Mouse (Mus musculus) G1E (cell line): Measurements from ENCODE around the gene Atp8a1. TPM values are rescaled to one million over a fixed set of nuclear protein-coding genes. Genes with fewer than 3 reads are reported as not detected.

Experiments
- ATAC-seq: 2 replicates; pipeline ENCODE4 v1.8.0; 2016; ENCODE audit warnings: mild to moderate bottlenecking; ENCODE audit not compliant: insufficient number of reproducible peaks, poor library complexity, low FRiP score, severe bottlenecking; ENCODE audit errors: extremely low read depth
- DNase-seq: peaks from one replicate; pipeline ENCODE4 v3.0.0; 2012; ENCODE audit warnings: low spot score
- H3K27me3 ChIP-seq: 2 replicates; pipeline ENCODE4 v1.6.1; 2012; ENCODE audit warnings: mild to moderate bottlenecking, low read length, inconsistent platforms; ENCODE audit not compliant: insufficient read depth
- H3K36me3 ChIP-seq: replicated peaks from 2 replicates; pipeline ENCODE3; 2012; ENCODE audit warnings: mild to moderate bottlenecking, inconsistent platforms
- H3K4me1 ChIP-seq: 2 replicates; pipeline ENCODE4 v1.6.1; 2012; ENCODE audit warnings: low read depth, low read length, inconsistent platforms, mixed read lengths; ENCODE audit not compliant: insufficient read depth
- H3K4me3 ChIP-seq: 2 replicates; pipeline ENCODE4 v1.5.1; 2012; ENCODE audit warnings: low read depth, mild to moderate bottlenecking, inconsistent platforms, low read length, moderate library complexity, mixed read lengths
- H3K9me3 ChIP-seq: replicated peaks from 2 replicates; pipeline ENCODE4 v1.6.1; 2012; ENCODE audit warnings: inconsistent platforms
- CTCF ChIP-seq: IDR thresholded peaks from 2 replicates; pipeline ENCODE4 v1.5.1; 2012; ENCODE audit warnings: low read depth, low read length, inconsistent platforms, mixed read lengths
- GATA1 ChIP-seq: IDR thresholded peaks from 2 replicates; pipeline ENCODE4 v1.6.1; 2012; ENCODE audit warnings: borderline replicate concordance, low read length, inconsistent platforms, mixed read lengths
- GATA2 ChIP-seq: IDR thresholded peaks from 2 replicates; pipeline ENCODE4 v1.6.1; 2012; ENCODE audit warnings: low read depth, low read length, inconsistent platforms, borderline replicate concordance
- POLR2AphosphoS5 ChIP-seq: IDR thresholded peaks from 2 replicates; pipeline ENCODE4 v1.6.1; 2012; ENCODE audit warnings: low read depth, low read length, inconsistent platforms; ENCODE audit not compliant: insufficient replicate concordance
- TAL1 ChIP-seq: conservative IDR thresholded peaks from 2 replicates; pipeline ENCODE4 v1.6.1; 2012; ENCODE audit warnings: low read depth, low read length, inconsistent platforms, mixed read lengths
- polyA plus RNA-seq: library from polyadenylated mRNA; stranded (reverse); fragments of >175 nt; gene quantifications from 2 replicates; pipeline ENCODE4 v1.2.3, GENCODE M21; 2012
- total RNA-seq, 2 experiments: library from RNA; stranded (forward) in 1 of 2; stranded (reverse) in 1 of 2; fragments of 200-1000 nt in 1 of 2; fragments of >200 nt in 1 of 2; fragmentation: Nextera tagmentation in 1 of 2; gene quantifications; 2 replicates each; pipeline ENCODE4 v1.2.3; 2014 to 2017

Gene Atp8a1
- total and polyA plus RNA-seq, 3 experiments: 13.5 to 156 (median 75.0) TPM

DNA sequence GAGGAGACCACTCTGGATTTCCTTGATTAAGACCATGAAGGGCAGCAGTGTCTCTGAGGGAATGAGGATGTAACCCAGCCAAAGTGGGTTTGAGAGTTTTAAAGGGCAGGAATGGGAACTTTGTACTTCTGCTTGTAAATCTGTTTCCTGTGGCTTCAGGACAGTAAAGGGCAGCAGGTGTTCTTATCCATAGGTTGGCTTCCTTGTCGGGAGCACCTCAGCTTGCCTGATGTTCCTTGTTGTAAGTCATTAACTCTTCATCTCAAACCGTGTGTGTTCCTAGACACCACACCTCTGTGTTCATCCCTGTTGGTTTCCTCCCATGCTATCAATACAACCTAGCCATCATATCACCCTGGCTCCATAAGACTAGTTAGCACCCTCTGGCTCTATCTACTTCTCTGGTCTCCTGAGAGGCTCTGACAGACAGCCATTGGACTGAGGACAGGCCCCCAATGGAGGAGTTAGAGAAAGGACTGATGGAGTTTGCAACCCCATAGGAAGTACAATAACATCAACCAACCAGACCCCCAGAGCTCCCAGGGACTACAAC is 17.4 kb upstream of the Atp8a1 start:
- H3K27me3 ChIP-seq: no peaks in the 10 kb centered on the region
- DNase-seq: no peak
- TF ChIP-seq POLR2AphosphoS5 (no peak), GATA2 (no peak), TAL1 (no peak), CTCF (no peak), GATA1 (no peak)
- H3K36me3 ChIP-seq: no peaks in the 10 kb centered on the region
- H3K9me3 ChIP-seq: no peaks in the 10 kb centered on the region
- no peak for ATAC-seq
- peaks cover 35% of the 10 kb centered on the region for H3K4me1 ChIP-seq
- H3K4me3 ChIP-seq: no peak overlapping the region

DNA sequence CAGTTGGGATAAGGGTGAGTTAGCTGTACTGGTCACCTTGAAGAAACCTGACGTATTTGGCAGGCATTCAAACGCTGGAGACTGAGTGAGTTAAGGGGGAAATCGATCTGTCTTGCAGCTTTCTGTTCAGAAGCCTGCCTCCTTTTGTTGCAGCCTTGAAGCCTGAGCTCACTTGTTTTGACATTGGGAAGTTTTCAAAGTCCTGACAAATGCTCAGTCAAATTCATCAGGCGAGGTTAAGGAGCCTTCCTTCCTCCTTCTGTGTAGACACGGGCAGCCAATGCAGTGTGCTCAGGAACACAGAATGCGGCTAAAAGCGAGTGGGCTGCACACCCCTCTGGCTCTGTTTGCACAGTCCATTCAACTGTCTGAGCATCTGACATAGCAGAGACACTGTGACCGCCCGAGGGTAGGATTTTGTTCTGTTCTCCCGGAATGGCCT is 16.7 kb upstream of the Atp8a1 start:
- Histone ChIP-seq H3K9me3 (no peaks in the 10 kb centered on the region), H3K36me3 (no peaks in the 10 kb centered on the region), H3K4me1 (peaks cover 35% of the 10 kb centered on the region), H3K27me3 (no peaks in the 10 kb centered on the region), H3K4me3 (no peak overlapping the region)
- no peak for ATAC-seq
- TF ChIP-seq TAL1 (no peak), CTCF (no peak), GATA1 (no peak), GATA2 (no peak), POLR2AphosphoS5 (no peak)
- DNase-seq: no peak

DNA sequence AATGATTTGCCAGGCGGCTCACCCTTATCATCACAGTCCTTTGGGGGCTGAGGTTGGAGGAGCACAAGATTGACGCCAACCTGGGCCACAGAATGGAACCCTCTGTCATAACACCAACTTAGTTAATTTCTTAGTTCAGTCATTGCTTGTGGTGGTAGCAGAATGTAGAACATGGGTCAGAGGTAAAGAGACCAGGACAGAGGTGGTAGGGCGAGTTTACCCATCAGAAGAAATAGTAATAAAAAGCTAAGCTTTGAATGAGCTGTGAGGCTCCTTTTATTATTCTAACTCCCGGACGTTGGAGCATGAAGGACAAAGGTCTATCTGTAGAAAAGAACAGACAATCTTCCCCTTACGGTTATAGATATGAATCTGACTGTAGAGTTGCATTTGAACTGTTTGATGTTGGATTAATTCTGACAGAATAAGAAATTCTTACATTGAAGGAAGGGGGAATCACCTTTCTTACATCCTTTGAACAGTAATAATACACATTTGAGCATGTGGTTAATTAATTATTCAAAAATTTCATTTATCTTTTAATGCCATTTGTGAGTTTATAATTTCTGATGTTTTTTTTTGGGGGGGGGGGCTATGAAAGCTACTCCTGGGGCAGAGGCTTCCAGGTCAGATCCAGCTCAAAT is 7.9 kb upstream of the Atp8a1 start:
- ATAC-seq (no peak), DNase-seq (no peak)
- Histone ChIP-seq H3K27me3 (peaks cover 9% of the 10 kb centered on the region), H3K4me1 (peaks cover 7% of the 10 kb centered on the region), H3K36me3 (no peaks in the 10 kb centered on the region), H3K4me3 (no peak overlapping the region), H3K9me3 (no peaks in the 10 kb centered on the region)
- TF ChIP-seq POLR2AphosphoS5: no peak
- TF ChIP-seq GATA2: no peak
- no peak for TF ChIP-seq CTCF
- TF ChIP-seq TAL1: no peak
- no peak for TF ChIP-seq GATA1

DNA sequence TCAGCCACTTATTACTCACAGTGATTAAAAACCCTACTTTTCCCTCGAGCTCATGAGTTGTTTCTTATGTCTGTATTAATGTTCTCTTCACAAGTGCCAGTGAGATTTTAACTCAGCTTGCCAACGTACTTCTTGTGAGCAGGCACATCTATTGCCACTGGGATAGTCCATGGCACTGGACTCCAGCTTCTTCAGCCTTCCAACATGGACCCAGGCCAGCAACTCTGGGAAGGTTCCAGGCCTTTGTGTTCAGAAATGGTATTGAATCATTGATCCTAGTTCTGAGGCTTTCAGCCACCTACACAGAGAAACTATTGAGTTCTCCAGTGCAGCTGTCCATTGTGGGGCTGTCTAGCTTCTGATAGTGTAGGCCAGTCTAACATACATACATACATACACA is 5.6 kb upstream of the Atp8a1 start:
- no peak for ATAC-seq
- peaks cover 21% of the 10 kb centered on the region for H3K4me1 ChIP-seq

DNA sequence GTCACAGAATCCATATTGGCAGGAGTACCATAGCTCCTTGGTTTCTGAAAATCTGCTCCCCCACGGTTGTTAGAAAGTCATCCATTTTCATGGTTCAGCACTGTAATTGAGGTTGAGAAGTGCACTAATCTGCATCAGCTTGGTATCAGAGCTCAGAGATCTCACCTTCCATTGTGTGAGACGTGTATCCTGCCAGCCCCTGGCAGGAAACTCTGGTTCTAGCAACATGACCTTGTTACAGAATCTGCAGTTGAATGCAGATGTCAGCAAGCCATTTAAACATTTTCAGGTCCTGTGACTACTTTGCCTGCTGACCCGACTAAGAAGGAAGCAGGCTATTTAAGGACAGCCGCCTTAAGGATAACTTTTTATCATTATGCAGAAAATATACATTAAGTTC is 2.2 kb upstream of the Atp8a1 start:
- no peak for DNase-seq
- H3K27me3 ChIP-seq: peaks cover 3% of the 10 kb centered on the region; the same call in 1 of the 2 replicates
- ATAC-seq: no peak
- peaks cover 45% of the 10 kb centered on the region for H3K4me1 ChIP-seq
- TF ChIP-seq GATA1: no peak
- no peak for TF ChIP-seq TAL1
- peaks cover under 1% of the 10 kb centered on the region for H3K36me3 ChIP-seq
- no peak overlapping the region for H3K4me3 ChIP-seq
- no peaks in the 10 kb centered on the region for H3K9me3 ChIP-seq

More for the DNA sequence above, 5.6 kb upstream of the Atp8a1 start:
- H3K36me3 ChIP-seq: no peaks in the 10 kb centered on the region
- no peak overlapping the region for H3K4me3 ChIP-seq
- H3K9me3 ChIP-seq: no peaks in the 10 kb centered on the region
- DNase-seq: no peak
- peaks cover 9% of the 10 kb centered on the region for H3K27me3 ChIP-seq
- TF ChIP-seq POLR2AphosphoS5 (no peak), TAL1 (no peak), GATA1 (no peak), CTCF (no peak), GATA2 (no peak)

DNA sequence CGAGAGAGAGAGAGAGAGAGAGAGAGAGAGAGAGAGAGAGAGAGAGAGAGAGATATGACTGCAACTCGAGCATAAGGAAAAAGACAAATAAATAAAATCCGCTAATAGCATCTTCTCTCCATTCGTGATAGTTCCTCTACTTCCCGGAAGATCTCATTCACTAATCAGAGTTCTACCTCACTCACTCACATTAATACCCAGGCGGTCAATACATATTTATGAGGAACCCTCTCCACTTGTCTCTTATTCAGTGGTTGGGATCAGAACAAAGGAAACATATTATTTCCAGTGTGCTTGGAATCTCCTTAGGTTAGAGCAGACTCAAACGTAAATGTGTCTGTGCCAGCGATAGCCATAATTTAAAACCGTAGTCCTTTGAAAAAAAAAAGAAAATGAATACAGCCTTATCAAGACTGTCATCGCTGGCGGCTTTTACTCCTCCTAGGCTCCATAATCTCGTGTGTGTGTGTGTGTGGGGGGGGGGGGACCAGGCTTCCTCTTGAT is 1.3 kb upstream of the Atp8a1 start:
- TF ChIP-seq GATA2 (no peak), CTCF (no peak), GATA1 (no peak), POLR2AphosphoS5 (no peak), TAL1 (no peak)
- no peak overlapping the region; the same call in 1 of the 2 replicates for H3K4me3 ChIP-seq
- ATAC-seq (no peak), DNase-seq (no peak)
- H3K9me3 ChIP-seq: no peaks in the 10 kb centered on the region
- H3K27me3 ChIP-seq: no peaks in the 10 kb centered on the region
- peaks cover 53% of the 10 kb centered on the region for H3K4me1 ChIP-seq
- H3K36me3 ChIP-seq: peaks cover 9% of the 10 kb centered on the region
